Mouse (Mus musculus) ES-E14 (cell line): ENCODE data around the gene Tex37. TPM values are rescaled to one million over a fixed set of nuclear protein-coding genes. Genes with fewer than 3 reads are reported as not detected.

Experiments used
- DNase-seq: peaks from one replicate; pipeline ENCODE4 v3.0.0-alpha.2; 2013; ENCODE audit warnings: low read depth, low spot score
- H3K27ac ChIP-seq: 2 replicates; pipeline ENCODE4 v1.5.1; 2012; ENCODE audit warnings: low read depth, mild to moderate bottlenecking, low read length, moderate library complexity, mixed read lengths; ENCODE audit not compliant: poor library complexity, insufficient read depth, severe bottlenecking
- H3K36me3 ChIP-seq: 2 replicates; pipeline ENCODE4 v1.6.1; 2012; ENCODE audit warnings: mild to moderate bottlenecking, low read length, moderate library complexity, mixed read lengths; ENCODE audit not compliant: control insufficient read depth, poor library complexity, insufficient read depth, severe bottlenecking
- H3K4me1 ChIP-seq, 2 experiments: fragments of 150-350 bp in 1 of 2; sonication (generic) in 1 of 2; 2 replicates each; pipeline ENCODE4 v1.6.1; 2012; ENCODE audit warnings: low read length in 2 of 2, mild to moderate bottlenecking in 1 of 2, mixed read lengths in 1 of 2; ENCODE audit not compliant: control insufficient read depth in 2 of 2, insufficient read depth in 2 of 2, poor library complexity in 1 of 2
- H3K4me3 ChIP-seq, 2 experiments: fragments of 150-350 bp in 1 of 2; sonication (generic) in 1 of 2; 2 replicates each; pipeline ENCODE4 v1.5.1; 2012; ENCODE audit warnings: low read length in 2 of 2, low read depth in 1 of 2, mild to moderate bottlenecking in 1 of 2, mixed read lengths in 1 of 2; ENCODE audit not compliant: insufficient read depth in 1 of 2, poor library complexity in 1 of 2, severe bottlenecking in 1 of 2
- H3K9ac ChIP-seq: 2 replicates; pipeline ENCODE4 v1.6.1; 2012; ENCODE audit warnings: low read depth, mild to moderate bottlenecking, low read length, mixed read lengths; ENCODE audit not compliant: poor library complexity, insufficient read depth, severe bottlenecking
- H3K9me3 ChIP-seq: fragments of 150-350 bp; sonication (generic); 2 replicates; pipeline ENCODE4 v1.6.1; 2012; ENCODE audit warnings: low read depth, mild to moderate bottlenecking, low read length; ENCODE audit not compliant: control insufficient read depth, insufficient read depth
- CHD2 ChIP-seq: IDR thresholded peaks from 2 replicates; pipeline ENCODE4 v1.6.1; 2014; ENCODE audit warnings: mild to moderate bottlenecking, low read depth, low read length, inconsistent platforms
- HCFC1 ChIP-seq: IDR thresholded peaks from 2 replicates; pipeline ENCODE4 v1.6.1; 2012; ENCODE audit warnings: low read length, inconsistent platforms, borderline replicate concordance; ENCODE audit not compliant: insufficient read depth
- MAFK ChIP-seq: IDR thresholded peaks from 2 replicates; pipeline ENCODE4 v1.6.1; 2014; ENCODE audit warnings: mild to moderate bottlenecking, low read depth, low read length, inconsistent platforms; ENCODE audit not compliant: insufficient read depth
- ZC3H11A ChIP-seq: IDR thresholded peaks from 2 replicates; pipeline ENCODE4 v1.6.1; 2012; ENCODE audit warnings: low read depth, mild to moderate bottlenecking, inconsistent platforms, low read length, borderline replicate concordance
- ZNF384 ChIP-seq: IDR thresholded peaks from 2 replicates; pipeline ENCODE4 v1.6.1; 2012; ENCODE audit warnings: low read depth, low read length, inconsistent platforms
- in situ Hi-C, 2 experiments: fragments of 600-800 bp; cut with MboI; formaldehyde crosslinking; loops; one replicate each; pipeline ENCODE4 v1.15.1; 2025; ENCODE audit warnings: low sequenced_read_pairs in 2 of 2, inconsistent platforms in 1 of 2; ENCODE audit not compliant: unreplicated experiment in 2 of 2
- total RNA-seq: library from RNA; depleted of rRNA; stranded (reverse); fragments of 300-350 nt; gene quantifications from 2 replicates; pipeline ENCODE4 v1.2.3, GENCODE M21; 2012; rRNA removed

The Tex37 gene
- total RNA-seq: not detected in 2 replicates

GRCm38 (mm10) chr6:70918827-70919226, at the start of gene Tex37:
Gene Tex37, minus strand, starts transcription at chr6:70918927.
- H3K36me3 ChIP-seq: no peaks in the 10 kb centered on the region
- in situ Hi-C loops: no loop called here
- H3K4me3 ChIP-seq: no peak within 1 kb of the TSS
- H3K27ac ChIP-seq: no peak within 1 kb of the TSS
- no peak within 1 kb of the TSS for H3K9ac ChIP-seq
- TF ChIP-seq HCFC1 (no peak), MAFK (no peak), ZC3H11A (no peak), ZNF384 (no peak), CHD2 (no peak)
- DNase-seq: no peak
- no peaks in the 10 kb centered on the region for H3K9me3 ChIP-seq
- peaks cover 0 to 3% of the 10 kb centered on the region in 2 experiments; a peak in 1 of 4 replicates for H3K4me1 ChIP-seq

GRCm38 (mm10) chr6:70968291-70968690, 49.6 kb upstream of the Tex37 start:
- in situ Hi-C loops: no loop called here
- H3K9me3 ChIP-seq: no peaks in the 10 kb centered on the region
- no peaks in the 10 kb centered on the region for H3K36me3 ChIP-seq
- H3K9ac ChIP-seq: no peak overlapping the region
- peak overlapping the region; percentile 52; the same call in 1 of the 2 replicates for H3K27ac ChIP-seq
- TF ChIP-seq HCFC1 (no peak), ZC3H11A (no peak), CHD2 (no peak), ZNF384 (no peak), MAFK (no peak)
- no peak for DNase-seq
- H3K4me1 ChIP-seq: peaks cover 6 to 10% of the 10 kb centered on the region in 2 experiments; a peak in 3 of 4 replicates
- no peak overlapping the region for H3K4me3 ChIP-seq

- DNase-seq: no peak
- peak overlapping the region; percentile 40; the same call in 1 of the 2 replicates for H3K27ac ChIP-seq
- H3K4me3 ChIP-seq: peak overlapping the region; percentile 32 to 50
- no peaks in the 10 kb centered on the region for H3K9me3 ChIP-seq
- TF ChIP-seq CHD2 (no peak), MAFK (no peak), ZC3H11A (no peak), ZNF384 (no peak), HCFC1 (no peak)
- peak overlapping the region; percentile 50; the same call in 1 of the 2 replicates for H3K9ac ChIP-seq
- peaks cover 8 to 10% of the 10 kb centered on the region in 2 experiments for H3K4me1 ChIP-seq
- no peaks in the 10 kb centered on the region for H3K36me3 ChIP-seq
- in situ Hi-C loops: no loop called here
These were observed 48.7 kb upstream of the Tex37 start for GRCm38 (mm10) chr6:70967422-70967821.

- TF ChIP-seq ZNF384 (no peak), HCFC1 (no peak), CHD2 (no peak), MAFK (no peak), ZC3H11A (no peak)
- Histone ChIP-seq H3K4me1 (peaks cover 8 to 11% of the 10 kb centered on the region in 2 experiments), H3K27ac (peak overlapping the region; percentile 56; the same call in 1 of the 2 replicates), H3K36me3 (peaks cover 3% of the 10 kb centered on the region), H3K9ac (0 out of 2 replicates have a peak overlapping the region, but pooled peaks have one; percentile 4), H3K9me3 (no peaks in the 10 kb centered on the region), H3K4me3 (no peak overlapping the region)
- no peak for DNase-seq
- in situ Hi-C loops: no loop called here
These were observed 47.0 kb upstream of the Tex37 start for GRCm38 (mm10) chr6:70965694-70966093.

- no peak overlapping the region for H3K9ac ChIP-seq
- TF ChIP-seq ZNF384 (no peak), MAFK (peak; percentile 64; the same call in 1 of the 2 replicates)
- H3K36me3 ChIP-seq: peaks cover 6% of the 10 kb centered on the region
- H3K4me1 ChIP-seq: peaks cover 8 to 12% of the 10 kb centered on the region in 2 experiments
- no peak overlapping the region for H3K4me3 ChIP-seq
- H3K27ac ChIP-seq: peak overlapping the region; percentile 81
- no peaks in the 10 kb centered on the region for H3K9me3 ChIP-seq
- in situ Hi-C loops: no loop called here
- peak; percentile 87 for DNase-seq
These were observed 45.5 kb upstream of the Tex37 start for GRCm38 (mm10) chr6:70964116-70964830.
